Mouse (Mus musculus) liver, embryonic 18 days (tissue): ENCODE results near the gene Olfr620. TPM values are rescaled to one million over a fixed set of nuclear protein-coding genes. Genes with fewer than 3 reads are reported as not detected.

Source experiments
- polyA plus RNA-seq: library from polyadenylated mRNA; depleted of rRNA; stranded (reverse); fragments of >200 nt; gene quantifications from 2 replicates; pipeline ENCODE4 v1.2.3, GENCODE M21; 2012; rRNA removed

Olfr620 gene
- not detected in 2 replicates for polyA plus RNA-seq

GRCm38 (mm10) chr7:103612434-103612833, at the start of gene Olfr620:
Olfr620 (minus strand) TSS chr7:103612534.

GRCm38 (mm10) chr7:103642602-103643001, 30.3 kb upstream of the Olfr620 start, which contains the start of gene Olfr622:
Olfr622 (minus strand) TSS chr7:103642702.

GRCm38 (mm10) chr7:103600275-103600674, 12.1 kb downstream of the Olfr620 start, which contains the start of gene Olfr619:
Olfr619 (plus strand) TSS chr7:103600575.

GRCm38 (mm10) chr7:103589803-103590202, 22.5 kb downstream of the Olfr620 start, which contains the start of gene Olfr618:
Olfr618 (plus strand) TSS chr7:103590103.

GRCm38 (mm10) chr7:103572761-103573160, 39.6 kb downstream of the Olfr620 start, which contains the start of gene Olfr617:
Olfr617 (plus strand) TSS chr7:103573061.

GRCm38 (mm10) chr7:103569043-103569442, 43.3 kb downstream of the Olfr620 start, which contains the start of gene Olfr616:
Olfr616 (minus strand) TSS chr7:103569143.

GRCm38 (mm10) chr7:103555779-103556178, 56.6 kb downstream of the Olfr620 start, which contains the start of gene Olfr615:
Olfr615 (plus strand) TSS chr7:103556079.

Other genes with a start within 250 kb of the Olfr620 start
- not detected in 2 replicates for gene Olfr601, start 249.9 kb downstream of the Olfr620 start, polyA plus RNA-seq
- not detected in 2 replicates for gene Olfr603, start 226.4 kb downstream of the Olfr620 start, polyA plus RNA-seq
- gene Usp17lc, start 197.5 kb downstream of the Olfr620 start, polyA plus RNA-seq = not detected in 2 replicates
- gene Olfr605, start 167.1 kb downstream of the Olfr620 start, polyA plus RNA-seq = not detected in 2 replicates
- gene Olfr606, start 163.5 kb downstream of the Olfr620 start, polyA plus RNA-seq = not detected in 2 replicates
- gene Olfr607, start 148.4 kb downstream of the Olfr620 start, polyA plus RNA-seq = not detected in 2 replicates
- gene Olfr608, start 142.7 kb downstream of the Olfr620 start, polyA plus RNA-seq = not detected in 2 replicates
- gene Olfr609, start 114.5 kb downstream of the Olfr620 start, polyA plus RNA-seq = not detected in 2 replicates
- gene Olfr610, start 100.4 kb downstream of the Olfr620 start, polyA plus RNA-seq = not detected in 2 replicates
- not detected in 2 replicates for gene Olfr611, start 91.7 kb downstream of the Olfr620 start, polyA plus RNA-seq
- not detected in 2 replicates for gene Olfr612, start 69.8 kb downstream of the Olfr620 start, polyA plus RNA-seq
- not detected in 2 replicates for gene Olfr613, start 64.5 kb downstream of the Olfr620 start, polyA plus RNA-seq
- not detected in 2 replicates for gene Olfr615, start 56.5 kb downstream of the Olfr620 start, polyA plus RNA-seq
- gene Olfr616, start 43.4 kb downstream of the Olfr620 start, polyA plus RNA-seq = not detected in 2 replicates
- gene Olfr617, start 39.5 kb downstream of the Olfr620 start, polyA plus RNA-seq = not detected in 2 replicates
- gene Olfr618, start 22.4 kb downstream of the Olfr620 start, polyA plus RNA-seq = not detected in 2 replicates
- gene Olfr619, start 12.0 kb downstream of the Olfr620 start, polyA plus RNA-seq = not detected in 2 replicates
- 0.02 TPM in 1 of 2 replicates, not detected in the other for gene Olfr622, start 30.2 kb upstream of the Olfr620 start, polyA plus RNA-seq
- not detected in 2 replicates for gene Olfr623, start 51.2 kb upstream of the Olfr620 start, polyA plus RNA-seq
- gene Olfr624, start 58.7 kb upstream of the Olfr620 start, polyA plus RNA-seq = 0.01 TPM in 2 replicates
- gene Olfr625-ps1, start 70.2 kb upstream of the Olfr620 start, polyA plus RNA-seq = not detected in 2 replicates
- not detected in 2 replicates for gene Olfr243, start 102.1 kb upstream of the Olfr620 start, polyA plus RNA-seq
- gene Olfr628, start 117.8 kb upstream of the Olfr620 start, polyA plus RNA-seq = not detected in 2 replicates
- gene Olfr629, start 132.4 kb upstream of the Olfr620 start, polyA plus RNA-seq = 0.03 and 0.10 TPM in 2 replicates
- 0.01 and 0.02 TPM in 2 replicates for gene Olfr630, start 144.8 kb upstream of the Olfr620 start, polyA plus RNA-seq
- 0.03 TPM in 1 of 2 replicates, not detected in the other for gene Olfr69, start 159.1 kb upstream of the Olfr620 start, polyA plus RNA-seq
- gene Olfr68, start 167.2 kb upstream of the Olfr620 start, polyA plus RNA-seq = 0.04 and 0.08 TPM in 2 replicates
- 0.01 TPM in 2 replicates for gene Olfr67, start 179.3 kb upstream of the Olfr620 start, polyA plus RNA-seq
- gene Hbb-bt, start 201.5 kb upstream of the Olfr620 start, polyA plus RNA-seq = 28,363 and 31,511 TPM in 2 replicates
- 108,653 and 122,218 TPM in 2 replicates for gene Hbb-bs, start 215.6 kb upstream of the Olfr620 start, polyA plus RNA-seq
- gene Hbb-bh2, start 228.0 kb upstream of the Olfr620 start, polyA plus RNA-seq = not detected in 2 replicates
- gene Hbb-bh1, start 230.6 kb upstream of the Olfr620 start, polyA plus RNA-seq = 3.5 and 3.6 TPM in 2 replicates
- gene Hbb-y, start 240.7 kb upstream of the Olfr620 start, polyA plus RNA-seq = 8.8 and 9.9 TPM in 2 replicates